Mouse (Mus musculus): ENCODE measurements around the gene Nucks1.
"Not testable (repeated sequence)": the region's sequence is repeated elsewhere in the genome, so short reads cannot be mapped to it uniquely, and the experiment has no call there.

The Nucks1 gene

GRCm38 (mm10) chr1:131910001-131910648 is at the start of gene Nucks1:
Gene Nucks1, plus strand, starts transcription at chr1:131910534.
- peak; percentile 100 for DNase-seq (ENCODE audit: low spot score in 2 of 2)

GRCm38 (mm10) chr1:131861811-131862210 is 48.5 kb upstream of the Nucks1 start:
- no peak for DNase-seq (ENCODE audit: low spot score in 2 of 2)

- DNase-seq (ENCODE audit: low spot score in 2 of 2): no peak
Measured at GRCm38 (mm10) chr1:131865596-131865995, 44.7 kb upstream of the Nucks1 start.

- no peak for DNase-seq (ENCODE audit: low spot score in 2 of 2)
Measured at GRCm38 (mm10) chr1:131866304-131866999, 43.9 kb upstream of the Nucks1 start.

- DNase-seq (ENCODE audit: low spot score in 2 of 2): peak; percentile 89 to 92
Measured at GRCm38 (mm10) chr1:131867093-131867945, 43.0 kb upstream of the Nucks1 start, which contains the start of gene Rab29. Gene Rab29, plus strand, starts transcription at chr1:131867224.

- peak in 1 of 2 experiments; percentile 6 for DNase-seq (ENCODE audit: low spot score in 2 of 2)
Measured at GRCm38 (mm10) chr1:131867946-131868290, 42.4 kb upstream of the Nucks1 start.

- no peak for DNase-seq (ENCODE audit: low spot score in 2 of 2)
Measured at GRCm38 (mm10) chr1:131869561-131869960, 40.8 kb upstream of the Nucks1 start.

GRCm38 (mm10) chr1:131872856-131873255 is 37.5 kb upstream of the Nucks1 start:
- no peak for DNase-seq (ENCODE audit: low spot score in 2 of 2)

GRCm38 (mm10) chr1:131879816-131880215 is 30.5 kb upstream of the Nucks1 start:
- no peak for DNase-seq (ENCODE audit: low spot score in 2 of 2)

- peak; percentile 30 to 37 for DNase-seq (ENCODE audit: low spot score in 2 of 2)
Measured at GRCm38 (mm10) chr1:131882787-131883186, 27.5 kb upstream of the Nucks1 start.

- no peak for DNase-seq (ENCODE audit: low spot score in 2 of 2)
Measured at GRCm38 (mm10) chr1:131886173-131886572, 24.2 kb upstream of the Nucks1 start.

- no peak for DNase-seq (ENCODE audit: low spot score in 2 of 2)
Measured at GRCm38 (mm10) chr1:131886641-131887040, 23.7 kb upstream of the Nucks1 start.

- DNase-seq (ENCODE audit: low spot score in 2 of 2): no peak
Measured at GRCm38 (mm10) chr1:131890043-131890658, 20.2 kb upstream of the Nucks1 start.

- DNase-seq (ENCODE audit: low spot score in 2 of 2): no peak
Measured at GRCm38 (mm10) chr1:131891436-131891835, 18.9 kb upstream of the Nucks1 start.

GRCm38 (mm10) chr1:131902679-131903078 is 7.7 kb upstream of the Nucks1 start:
- DNase-seq (ENCODE audit: low spot score in 2 of 2): no peak

GRCm38 (mm10) chr1:131903251-131903650 is 7.1 kb upstream of the Nucks1 start:
- DNase-seq (ENCODE audit: low spot score in 2 of 2): no peak

GRCm38 (mm10) chr1:131905497-131905896 is 4.8 kb upstream of the Nucks1 start:
- DNase-seq (ENCODE audit: low spot score in 2 of 2): no peak

GRCm38 (mm10) chr1:131908456-131908855 is 1.9 kb upstream of the Nucks1 start:
- no peak for DNase-seq (ENCODE audit: low spot score in 2 of 2)

GRCm38 (mm10) chr1:131909236-131909635 is 1.1 kb upstream of the Nucks1 start:
- not testable (repeated sequence) for DNase-seq (ENCODE audit: low spot score in 2 of 2)

- DNase-seq (ENCODE audit: low spot score in 2 of 2): peak; percentile 75 to 81
Measured at GRCm38 (mm10) chr1:131910674-131911558, 582 bp downstream of the Nucks1 start.

- DNase-seq (ENCODE audit: low spot score in 2 of 2): no peak
Measured at GRCm38 (mm10) chr1:131917634-131918033, 7.3 kb downstream of the Nucks1 start.

Measured in natural killer cell, adult 2 months (primary cell).